Mouse (Mus musculus) sigmoid colon, adult 10 weeks (tissue): Measurements from ENCODE around the gene Neurl4. TPM values are rescaled to one million over a fixed set of nuclear protein-coding genes. Genes with fewer than 3 reads are reported as not detected.

Experiments used
- polyA plus RNA-seq: library from polyadenylated mRNA; stranded (reverse); fragments of 350-450 nt; fragmentation: Illumina TruSeq; extraction: RNeasy Lipid Tissue Mini Kit (QIAGEN cat#74804); gene quantifications from one replicate; pipeline ENCODE4 v1.2.3, GENCODE M21; 2014; ENCODE audit warnings: low read depth, low replicate concordance

Neurl4 gene
- polyA plus RNA-seq: 2.6 TPM

DNA sequence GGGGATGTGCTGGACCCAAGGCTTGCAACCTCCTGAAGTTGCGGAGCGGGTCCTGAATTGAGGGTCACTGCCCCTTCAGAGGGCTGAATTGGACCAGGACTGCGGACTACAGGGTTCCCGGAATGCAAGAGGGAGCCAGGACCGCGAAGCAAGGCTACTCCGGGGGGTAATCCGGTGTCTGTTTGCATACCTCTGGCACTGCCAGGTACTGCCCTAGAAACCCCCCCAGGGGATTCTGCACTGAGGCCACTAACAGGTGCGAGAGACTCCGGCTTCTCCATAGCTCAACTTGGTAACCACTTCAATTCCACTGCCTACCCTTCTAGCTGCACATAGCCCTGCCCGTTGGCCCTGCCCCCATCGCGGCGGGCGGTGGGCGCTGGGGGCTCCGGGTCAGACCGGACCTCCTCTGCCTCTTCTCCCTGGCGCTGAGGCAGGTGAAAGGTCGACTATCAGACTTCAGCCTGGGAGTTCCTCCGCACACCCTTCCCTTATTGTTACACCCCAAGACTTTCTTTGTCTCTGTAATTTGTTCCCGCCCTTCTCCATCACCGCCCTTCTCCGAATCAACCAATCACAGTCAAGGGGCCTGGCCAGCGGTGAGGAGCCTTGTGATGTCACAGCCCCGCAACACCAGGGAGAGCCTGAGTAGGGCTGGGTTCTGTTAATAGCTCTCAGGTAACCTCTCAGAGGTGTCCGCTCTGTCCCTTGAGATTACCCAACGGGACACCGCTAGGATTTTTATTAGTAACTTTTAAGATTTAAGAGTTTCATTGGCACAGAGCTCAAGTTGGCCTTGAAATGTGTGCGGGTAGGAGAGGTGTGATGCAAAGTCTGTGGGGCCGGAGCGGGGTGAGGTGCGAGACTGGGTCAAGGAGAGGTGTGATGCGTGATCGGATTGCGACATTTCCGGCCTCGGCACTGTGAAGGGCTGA is at the start of gene Neurl4, which contains the start of gene 2810408A11Rik:
TSS of gene Neurl4 (plus strand) at position 602 of the 935 bp plus-strand sequence.
TSS of gene 2810408A11Rik (minus strand) at position 517 of the 935 bp plus-strand sequence.

DNA sequence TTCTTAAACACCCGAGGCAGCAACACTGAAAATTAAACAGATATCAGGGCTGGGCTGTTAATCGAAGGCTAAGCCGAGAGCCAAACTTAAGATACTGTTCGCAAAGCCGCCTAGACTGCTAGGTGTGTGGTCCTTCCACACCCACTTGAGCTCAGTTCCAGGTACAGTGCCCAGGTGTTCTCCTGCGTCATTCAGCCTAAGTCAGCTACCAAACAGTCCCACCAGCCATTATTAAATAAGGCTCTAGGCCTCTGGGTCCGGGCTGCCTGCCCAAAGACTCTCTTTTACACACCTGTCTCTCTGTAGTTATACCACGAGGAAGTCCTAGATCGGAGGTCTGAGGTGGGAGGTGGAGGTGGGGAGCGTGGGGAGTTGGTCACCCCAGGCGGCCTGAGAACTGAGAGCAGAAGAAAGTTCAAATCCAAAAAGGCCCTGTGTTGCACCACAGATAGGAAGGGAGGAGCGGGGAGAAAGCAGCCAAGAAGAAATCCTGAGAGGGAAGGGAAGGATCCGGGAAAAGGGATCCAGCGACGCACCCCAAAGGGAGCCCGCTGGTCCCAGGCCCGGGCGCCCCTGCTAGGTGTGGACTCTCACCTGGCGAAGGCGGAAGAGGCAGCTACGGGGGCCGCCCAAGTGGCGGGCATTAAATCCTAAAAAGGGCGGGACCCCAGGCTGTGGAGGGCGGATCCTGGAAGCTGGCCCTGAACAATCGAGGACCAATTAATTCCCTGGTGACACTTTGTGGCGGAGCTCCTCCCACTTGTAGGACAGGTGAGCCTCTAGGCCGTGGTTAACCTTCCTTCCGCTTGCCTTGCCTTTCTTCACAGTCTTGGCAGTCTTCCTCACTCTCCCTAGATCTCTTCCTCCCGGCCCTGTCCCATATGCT is 42.5 kb upstream of the Neurl4 start, which contains the start of gene Tnk1:
TSS of gene Tnk1 (minus strand) at position 618 of the 886 bp plus-strand sequence.

DNA sequence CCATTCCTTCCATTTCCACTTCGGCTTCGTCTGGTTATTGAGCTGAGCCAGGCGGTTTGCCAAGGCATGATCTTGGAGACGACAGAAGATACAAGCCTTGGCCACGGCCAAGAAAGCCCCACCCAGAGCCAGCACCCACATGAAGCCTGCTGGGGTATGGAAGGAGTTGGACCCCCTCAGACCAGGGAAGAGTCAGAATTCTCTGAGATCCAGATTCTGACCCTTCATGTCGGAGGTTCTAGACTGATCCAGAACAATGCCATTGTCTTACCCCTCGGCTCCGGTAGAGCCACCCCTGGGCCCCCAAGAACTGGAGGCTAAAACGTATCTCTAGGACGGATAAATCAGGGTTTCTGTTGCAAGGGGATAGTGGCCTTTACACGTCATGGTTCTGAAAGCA is 23.0 kb upstream of the Neurl4 start, which contains the start of gene Tmem95:
TSS of gene Tmem95 (minus strand) at position 141 of the 400 bp plus-strand sequence.

DNA sequence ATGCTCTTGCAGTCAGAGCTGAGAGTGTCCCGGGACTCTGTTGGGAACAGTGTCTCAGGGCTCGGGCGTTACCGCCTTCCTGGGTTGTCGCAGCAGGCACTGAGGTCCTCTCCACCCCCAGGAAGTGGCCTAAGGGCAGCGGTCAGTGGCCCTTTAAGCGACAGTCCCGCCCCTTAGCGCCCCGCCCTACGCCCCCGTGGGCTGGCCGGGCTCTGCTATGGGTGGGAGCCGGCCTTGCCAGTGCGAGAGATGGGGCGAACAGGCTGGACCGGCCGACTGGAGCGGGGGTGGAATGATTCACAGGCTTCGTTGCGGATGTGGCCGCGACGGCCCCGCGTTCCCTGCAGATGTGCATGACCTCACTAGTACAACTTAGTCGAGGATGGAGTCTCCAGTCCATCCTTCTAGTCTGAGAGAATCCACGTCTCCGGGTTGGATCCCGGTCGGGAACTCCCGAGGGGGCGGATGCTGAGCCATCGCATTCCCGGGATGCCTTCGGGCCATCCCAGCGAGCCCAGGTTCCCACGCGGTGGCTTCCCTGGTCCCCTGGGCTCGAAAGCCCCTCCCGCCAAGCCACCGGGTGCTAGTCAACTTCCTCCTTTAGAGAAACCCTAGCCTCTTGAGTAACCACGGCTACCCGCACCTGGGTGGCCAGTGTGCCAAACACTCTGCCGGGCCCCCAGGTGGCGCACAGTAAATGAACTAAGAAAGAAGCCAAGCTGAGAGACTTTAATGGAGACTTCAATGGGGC is 19.8 kb upstream of the Neurl4 start, which contains the start of gene Kctd11:
TSS of gene Kctd11 (minus strand) at position 554 of the 751 bp plus-strand sequence.

DNA sequence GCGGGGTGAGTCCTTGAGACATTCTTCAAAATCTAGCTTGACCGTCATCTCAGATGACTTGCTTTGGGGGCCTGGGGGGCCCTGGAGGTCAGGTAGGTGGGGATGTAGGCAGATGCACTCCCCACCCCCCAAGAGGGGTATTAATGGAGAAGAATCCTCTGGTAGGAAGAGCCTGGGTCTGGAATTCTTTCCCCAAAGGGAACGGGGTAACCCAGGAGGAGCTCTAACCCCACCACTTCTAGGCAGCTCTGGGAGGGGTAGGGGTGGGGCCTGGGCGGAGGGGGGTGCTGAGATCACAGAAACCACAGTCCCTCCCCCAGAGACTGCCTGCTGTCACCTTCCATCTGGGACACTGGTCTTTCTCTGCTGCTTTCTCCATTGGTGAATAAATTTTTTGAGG is 5.6 kb upstream of the Neurl4 start, which contains the start of gene Acap1:
TSS of gene Acap1 (minus strand) at position 249 of the 400 bp plus-strand sequence.

DNA sequence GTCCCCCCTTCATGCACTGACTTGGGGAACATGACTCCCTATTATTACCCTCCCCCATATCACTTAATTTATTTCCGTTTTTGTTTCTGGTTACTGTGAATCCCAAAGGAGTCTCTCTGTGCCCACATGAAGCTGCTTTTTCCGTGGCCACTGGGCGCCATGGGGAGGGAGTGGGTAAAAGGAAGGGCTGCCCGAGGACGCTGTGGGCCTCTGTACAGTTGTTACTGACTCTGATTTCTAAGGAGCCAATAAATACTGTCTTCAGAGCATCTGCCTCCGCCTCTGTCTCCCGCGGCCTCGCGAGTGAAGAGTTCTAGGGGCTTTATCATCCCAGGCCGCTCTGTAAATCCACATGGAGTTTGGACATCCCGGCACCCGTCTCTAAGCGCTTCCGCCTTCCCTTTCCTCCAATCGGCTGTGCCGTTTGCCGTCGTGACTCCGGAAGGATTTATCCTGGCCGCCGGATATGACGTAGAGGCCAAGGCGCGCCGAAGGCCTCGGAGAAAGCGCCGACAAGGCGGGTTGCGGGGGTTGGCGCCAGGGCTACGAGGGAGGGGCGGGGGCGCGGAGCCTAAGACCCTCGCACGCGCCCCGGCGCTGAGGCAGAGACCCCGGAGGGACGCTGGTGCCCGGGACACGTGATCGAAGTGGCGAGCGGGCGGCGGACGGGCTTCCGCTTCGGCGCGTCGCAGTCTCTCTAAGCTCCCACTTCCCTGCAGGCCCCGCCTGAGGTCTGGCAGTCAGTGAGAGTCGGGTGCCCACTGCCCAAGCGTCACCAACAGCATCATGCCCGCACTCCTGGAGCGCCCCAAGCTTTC is 12.9 kb downstream of the Neurl4 start, which contains the start of gene Gps2:
TSS of gene Gps2 (plus strand) at position 335 of the 818 bp plus-strand sequence.

DNA sequence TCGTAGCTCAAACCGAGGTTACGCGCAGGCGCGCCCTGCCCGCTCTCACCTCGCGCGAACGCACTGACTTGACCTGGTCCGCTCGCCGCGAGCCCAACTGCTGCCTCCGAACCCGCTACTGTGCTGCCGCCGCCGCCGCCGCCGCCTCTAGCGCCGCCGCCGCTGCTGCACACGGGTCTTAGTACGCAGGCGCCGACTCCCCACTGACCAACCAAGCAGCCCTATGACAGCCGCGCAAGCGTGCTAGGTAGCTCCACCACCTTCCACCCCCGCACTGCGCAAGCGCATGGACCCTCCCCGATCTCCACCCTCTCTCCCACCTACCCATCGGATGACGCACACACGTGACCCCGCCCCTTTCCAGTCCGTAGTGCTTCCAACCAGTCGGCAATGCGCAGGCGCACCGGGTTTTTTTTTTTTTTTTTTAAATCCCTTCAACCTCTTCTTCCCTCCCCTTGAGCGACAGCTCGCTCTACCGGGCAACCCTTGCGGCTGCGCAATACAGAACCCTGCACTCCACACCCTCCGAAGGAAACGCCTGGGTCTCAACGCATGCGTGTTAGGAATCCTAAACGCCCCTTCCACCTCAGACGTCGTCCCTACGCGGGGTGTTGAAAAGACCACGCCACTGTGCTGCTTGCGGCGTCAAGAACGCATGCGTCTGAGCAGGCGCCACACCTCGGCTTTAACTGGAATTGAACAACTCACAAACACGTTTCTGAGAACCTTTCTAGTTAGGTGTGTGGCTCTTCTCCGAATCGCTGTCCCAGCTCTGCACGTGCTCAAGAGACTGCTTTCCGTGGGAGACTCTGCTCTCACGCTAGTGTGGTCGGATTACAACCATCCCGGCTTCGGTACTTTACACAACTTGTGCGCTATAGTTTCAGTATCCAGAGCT is 20.5 kb downstream of the Neurl4 start, which contains the start of gene Eif5a:
TSS of gene Eif5a (minus strand) at position 845 of the 898 bp plus-strand sequence.

DNA sequence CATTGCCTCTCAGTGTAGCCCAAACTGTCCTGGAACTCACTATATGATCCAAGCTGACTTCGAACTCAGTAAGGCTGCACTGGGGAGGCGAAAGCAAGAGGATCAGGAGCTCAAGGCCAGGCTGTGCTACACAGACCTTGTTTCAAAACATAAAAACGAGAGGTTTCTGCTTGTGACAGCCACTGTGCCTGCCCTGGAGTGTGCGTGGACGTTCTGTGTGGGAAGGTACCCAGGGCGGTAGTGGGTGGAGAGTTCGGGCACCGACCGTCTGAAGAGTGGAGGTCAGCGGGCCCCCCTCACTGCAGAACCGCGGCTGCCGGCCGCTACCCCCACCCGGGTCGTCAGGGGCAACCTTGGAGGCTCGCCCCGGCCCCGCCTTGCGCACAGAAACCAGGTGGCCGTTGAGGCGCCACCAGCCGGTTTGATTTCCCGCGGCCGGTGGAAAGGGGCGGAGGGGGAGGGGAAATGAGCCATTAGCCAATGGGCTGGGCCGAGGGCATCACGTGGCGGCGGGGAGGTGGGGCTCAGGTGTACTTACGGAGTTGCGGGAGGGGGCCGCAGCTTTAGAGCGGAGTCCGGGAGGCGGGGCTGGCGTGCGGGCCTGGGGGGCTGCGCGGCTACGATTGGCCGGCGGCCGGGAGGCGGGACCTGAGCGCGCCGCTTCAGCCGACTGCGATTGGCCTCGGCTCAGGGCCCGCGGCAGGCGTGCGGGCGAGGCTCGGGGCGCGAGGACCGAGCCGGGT is 34.4 kb downstream of the Neurl4 start, which contains the start of gene Ybx2:
TSS of gene Ybx2 (plus strand) at position 660 of the 743 bp plus-strand sequence.

DNA sequence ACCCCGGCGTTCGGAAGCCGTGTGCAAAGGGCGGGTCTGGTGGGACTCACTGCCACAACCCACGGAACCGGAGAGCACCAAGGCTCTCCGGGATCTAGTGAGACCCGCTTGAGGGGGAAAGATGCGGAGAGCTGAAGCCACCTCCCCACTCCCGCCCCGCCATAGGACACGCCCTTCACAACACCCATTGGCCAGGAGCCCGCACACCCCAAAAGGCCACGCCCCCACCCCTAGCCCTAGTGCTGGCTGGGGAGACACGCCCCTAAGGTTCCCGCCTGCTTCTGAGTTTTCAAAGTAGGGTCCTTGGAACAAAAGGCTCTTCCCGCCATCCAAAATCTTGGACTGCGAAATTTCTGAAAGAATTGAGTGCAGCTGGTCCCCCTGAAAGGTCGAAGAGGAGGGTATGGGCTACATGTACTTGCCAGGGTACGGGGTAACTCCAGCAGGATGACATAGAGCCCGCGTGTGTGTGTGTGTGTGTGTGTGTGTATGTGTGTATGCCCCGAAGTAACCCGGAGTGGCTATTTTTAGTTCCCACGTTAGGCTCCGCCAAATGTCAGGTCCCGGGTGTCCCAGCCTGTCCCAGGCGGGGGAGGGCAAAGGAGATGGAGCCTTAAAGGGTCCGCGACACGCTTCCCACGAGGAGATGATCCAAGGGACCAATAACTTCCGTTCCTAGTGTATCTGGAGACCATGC is 47.3 kb downstream of the Neurl4 start, which contains the start of gene Slc2a4:
TSS of gene Slc2a4 (minus strand) at position 123 of the 697 bp plus-strand sequence.

Other genes starting within 250 kb of the Neurl4 start
- gene Sox15, start 245.8 kb upstream of the Neurl4 start, polyA plus RNA-seq: not detected
- 20.3 TPM for gene Mpdu1, start 238.4 kb upstream of the Neurl4 start, polyA plus RNA-seq
- 2.6 TPM for gene Cd68, start 234.9 kb upstream of the Neurl4 start, polyA plus RNA-seq
- 463 TPM for gene Eif4a1, start 228.6 kb upstream of the Neurl4 start, polyA plus RNA-seq
- 129 TPM for gene Senp3, start 219.0 kb upstream of the Neurl4 start, polyA plus RNA-seq
- 38.2 TPM for gene Tnfsf13, start 215.3 kb upstream of the Neurl4 start, polyA plus RNA-seq
- gene Tnfsf12, start 205.2 kb upstream of the Neurl4 start, polyA plus RNA-seq: 1.6 TPM
- 8.2 TPM for gene Tnfsfm13, start 205.0 kb upstream of the Neurl4 start, polyA plus RNA-seq
- gene Polr2a, start 142.4 kb upstream of the Neurl4 start, polyA plus RNA-seq: 25.7 TPM
- gene Slc35g3, start 139.1 kb upstream of the Neurl4 start, polyA plus RNA-seq: not detected
- 17.7 TPM for gene Zbtb4, start 135.2 kb upstream of the Neurl4 start, polyA plus RNA-seq
- gene Chrnb1, start 105.1 kb upstream of the Neurl4 start, polyA plus RNA-seq: 4.0 TPM
- gene Fgf11, start 99.2 kb upstream of the Neurl4 start, polyA plus RNA-seq: 9.5 TPM
- gene Tmem102, start 95.4 kb upstream of the Neurl4 start, polyA plus RNA-seq: 11.7 TPM
- not detected for gene Gm39566, start 85.8 kb upstream of the Neurl4 start, polyA plus RNA-seq
- not detected for gene Spem2, start 82.6 kb upstream of the Neurl4 start, polyA plus RNA-seq
- gene Spem1, start 78.9 kb upstream of the Neurl4 start, polyA plus RNA-seq: not detected
- 0.88 TPM for gene Nlgn2, start 63.3 kb upstream of the Neurl4 start, polyA plus RNA-seq
- gene Tmem256, start 62.6 kb upstream of the Neurl4 start, polyA plus RNA-seq: 18.5 TPM
- gene Plscr3, start 54.7 kb upstream of the Neurl4 start, polyA plus RNA-seq: 0.98 TPM
- gene Tnk1, start 42.3 kb upstream of the Neurl4 start, polyA plus RNA-seq: 5.4 TPM
- gene Tmem95, start 23.1 kb upstream of the Neurl4 start, polyA plus RNA-seq: not detected
- gene Kctd11, start 19.7 kb upstream of the Neurl4 start, polyA plus RNA-seq: 2.9 TPM
- 0.57 TPM for gene Acap1, start 5.5 kb upstream of the Neurl4 start, polyA plus RNA-seq
- 3.7 TPM for gene 2810408A11Rik, start 85 bp upstream of the Neurl4 start, polyA plus RNA-seq
- gene Gps2, start 12.8 kb downstream of the Neurl4 start, polyA plus RNA-seq: 18.3 TPM
- gene Eif5a, start 20.9 kb downstream of the Neurl4 start, polyA plus RNA-seq: 144 TPM
- 22.3 TPM for gene Ybx2, start 34.7 kb downstream of the Neurl4 start, polyA plus RNA-seq
- gene Slc2a4, start 47.1 kb downstream of the Neurl4 start, polyA plus RNA-seq: 0.98 TPM
- gene Cldn7, start 63.7 kb downstream of the Neurl4 start, polyA plus RNA-seq: 214 TPM
- 55.0 TPM for gene Ctdnep1, start 80.1 kb downstream of the Neurl4 start, polyA plus RNA-seq
- gene Elp5, start 81.4 kb downstream of the Neurl4 start, polyA plus RNA-seq: 5.0 TPM
- gene Gabarap, start 90.1 kb downstream of the Neurl4 start, polyA plus RNA-seq: 508 TPM
- 22.4 TPM for gene Phf23, start 94.7 kb downstream of the Neurl4 start, polyA plus RNA-seq
- gene Dvl2, start 99.5 kb downstream of the Neurl4 start, polyA plus RNA-seq: 0.63 TPM
- gene Acadvl, start 114.3 kb downstream of the Neurl4 start, polyA plus RNA-seq: 9.9 TPM
- 1.0 TPM for gene Dlg4, start 115.9 kb downstream of the Neurl4 start, polyA plus RNA-seq
- gene Asgr1, start 153.0 kb downstream of the Neurl4 start, polyA plus RNA-seq: not detected
- gene Asgr2, start 191.6 kb downstream of the Neurl4 start, polyA plus RNA-seq: not detected
- 5.0 TPM for gene Mgl2, start 229.3 kb downstream of the Neurl4 start, polyA plus RNA-seq